Mouse (Mus musculus) urinary bladder, adult 2 months (tissue): ENCODE data around the gene Tubal3. TPM values are rescaled to one million over a fixed set of nuclear protein-coding genes. Genes with fewer than 3 reads are reported as not detected.

Source experiments
- DNase-seq: peaks from one replicate; pipeline ENCODE4 v3.0.0; 2022; ENCODE audit warnings: low spot score
- polyA plus RNA-seq: library from polyadenylated mRNA; depleted of rRNA; stranded (reverse); fragments of >200 nt; gene quantifications from 2 replicates; pipeline ENCODE4 v1.2.3, GENCODE M21; 2012; rRNA removed

The Tubal3 gene
- polyA plus RNA-seq, 1 experiment: not detected

DNA sequence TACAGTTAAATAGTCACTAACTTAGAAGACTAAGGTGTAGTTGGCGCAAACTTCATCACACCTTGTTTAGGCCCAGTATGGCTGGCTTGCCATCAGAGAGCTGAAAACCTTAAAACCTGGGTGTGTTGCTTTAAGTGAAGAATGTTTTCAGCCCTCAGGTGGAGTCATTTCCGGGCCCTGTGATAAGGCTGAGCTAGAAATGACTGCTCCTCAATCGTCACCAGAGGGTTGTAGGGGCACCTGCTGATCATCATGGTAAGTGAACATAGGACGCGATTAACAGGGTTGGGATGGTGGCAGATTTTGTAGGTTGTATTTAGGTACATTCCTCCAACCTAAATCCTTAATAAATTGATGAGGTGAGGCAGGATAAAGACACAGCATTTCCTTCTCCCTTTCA lies 6.4 kb downstream of the Tubal3 start:
- no peak for DNase-seq

GRCm38 (mm10) chr13:3925632-3926031 lies 7.6 kb downstream of the Tubal3 start:
- DNase-seq: no peak

DNA sequence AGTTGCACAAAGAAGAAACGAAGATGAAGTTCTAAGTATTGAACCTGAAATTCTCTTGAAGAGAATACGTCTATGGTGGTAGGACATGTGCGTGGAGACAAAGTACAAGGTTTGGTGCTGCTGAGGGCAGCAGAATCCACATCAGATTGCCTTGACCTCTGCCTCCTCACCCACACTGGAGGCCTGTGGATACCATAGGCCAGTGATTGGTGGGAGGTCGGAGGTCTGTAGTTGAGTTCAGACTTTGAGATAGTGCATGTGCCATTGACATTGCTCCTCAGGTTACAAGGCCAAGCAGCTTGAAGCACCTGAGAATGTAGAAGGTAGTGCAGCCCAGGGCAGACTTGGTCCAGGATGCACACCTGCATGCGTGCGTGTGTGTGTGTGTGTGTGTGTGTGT lies 8.0 kb downstream of the Tubal3 start:
- no peak for DNase-seq

- no peak for DNase-seq
These were observed 26.6 kb downstream of the Tubal3 start for GRCm38 (mm10) chr13:3944699-3945098.

DNA sequence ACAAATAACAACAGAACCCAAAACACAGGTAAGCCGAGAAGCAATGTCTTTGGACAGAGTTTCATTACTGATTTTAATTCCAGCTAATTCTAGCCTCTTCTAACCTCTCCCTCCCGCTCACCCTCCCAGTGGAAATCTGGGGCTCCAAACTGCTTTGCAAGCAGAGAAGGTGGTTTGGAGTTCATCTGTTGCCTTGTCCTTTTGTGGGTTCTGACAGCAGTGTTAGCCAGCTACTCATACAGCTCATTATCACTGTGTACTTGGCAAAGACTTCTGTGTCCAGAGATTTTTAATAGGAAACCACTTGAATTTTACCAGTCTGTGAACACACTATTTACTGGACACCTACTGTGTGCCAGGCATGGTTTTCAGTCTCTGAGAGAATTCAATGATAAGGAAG lies 27.2 kb downstream of the Tubal3 start, which contains the start of gene Ucn3:
Gene Ucn3, minus strand, starts transcription at position 101 of the 400 bp plus-strand sequence.
- no peak for DNase-seq

DNA sequence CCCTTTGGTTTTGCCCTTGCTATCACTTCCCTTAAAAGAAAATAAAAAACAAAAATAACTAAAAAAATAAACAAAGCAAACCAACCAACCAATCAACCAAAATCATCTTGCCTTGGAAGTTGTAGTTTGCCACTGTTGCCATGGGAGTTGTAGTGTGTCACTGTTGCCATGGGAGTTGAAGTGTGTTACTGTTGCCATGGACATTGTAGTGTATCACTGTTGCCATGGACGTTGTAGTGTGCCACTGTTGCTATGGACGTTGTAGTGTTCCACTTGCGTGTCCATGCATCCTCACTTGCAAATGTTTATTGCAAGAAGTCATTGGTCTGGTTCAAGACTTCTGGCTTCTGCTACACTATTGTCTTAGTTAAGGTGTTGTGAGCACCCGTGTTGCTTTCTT lies 29.2 kb downstream of the Tubal3 start:
- no peak for DNase-seq

GRCm38 (mm10) chr13:3949477-3949876 lies 31.4 kb downstream of the Tubal3 start:
- no peak for DNase-seq

- no peak for DNase-seq
These were observed 33.3 kb downstream of the Tubal3 start for GRCm38 (mm10) chr13:3951198-3951914.

GRCm38 (mm10) chr13:3968849-3969248 lies 50.8 kb downstream of the Tubal3 start:
- DNase-seq: no peak

Other genes with a start within 250 kb of the Tubal3 start
- 0.13 and 0.19 TPM in 2 replicates for gene Calml3, start 114.0 kb upstream of the Tubal3 start, polyA plus RNA-seq
- gene Calm4, start 80.5 kb upstream of the Tubal3 start, polyA plus RNA-seq: not detected in 2 replicates
- not detected in 2 replicates for gene Calm5, start 64.1 kb upstream of the Tubal3 start, polyA plus RNA-seq
- 49.2 and 70.4 TPM in 2 replicates for gene Net1, start 54 bp upstream of the Tubal3 start, polyA plus RNA-seq
- not detected in 2 replicates for gene Ucn3, start 27.1 kb downstream of the Tubal3 start, polyA plus RNA-seq
- 2.3 and 2.4 TPM in 2 replicates for gene Akr1c14, start 130.7 kb downstream of the Tubal3 start, polyA plus RNA-seq
- gene Akr1c18, start 232.4 kb downstream of the Tubal3 start, polyA plus RNA-seq: 0.06 and 0.25 TPM in 2 replicates